Mouse (Mus musculus): ENCODE data around the gene BC100530. TPM values are rescaled to one million over a fixed set of nuclear protein-coding genes. Genes with fewer than 3 reads are reported as not detected.
"Not testable (repeated sequence)": the region's sequence is repeated elsewhere in the genome, so short reads cannot be mapped to it uniquely, and the experiment has no call there.

The BC100530 gene
- not detected in 2 replicates for total RNA-seq (2014; fragmentation: Nextera tagmentation)
- not detected in 2 replicates for total RNA-seq (2017)
- polyA plus RNA-seq (2012), result not detected in 2 replicates

GRCm38 (mm10) chr16:36367648-36368047, at the start of gene BC100530:
Gene BC100530 (minus strand): TSS chr16:36367748.
- H3K36me3 ChIP-seq (replicated peaks); DNase-seq (ENCODE audit: low spot score); H3K4me1 ChIP-seq (ENCODE audit: insufficient read depth, low read depth, low read length); H3K9me3 ChIP-seq (replicated peaks); H3K27me3 ChIP-seq (ENCODE audit: insufficient read depth, low read length); ATAC-seq (ENCODE audit: extremely low read depth, insufficient number of reproducible peaks, low FRiP score, poor library complexity, severe bottlenecking); H3K4me3 ChIP-seq (ENCODE audit: low read depth, low read length): not testable (repeated sequence)

GRCm38 (mm10) chr16:36408357-36408756, 40.8 kb upstream of the BC100530 start, which contains the start of gene Stfa2:
Gene Stfa2 (minus strand): TSS chr16:36408457.
- Histone ChIP-seq H3K9me3 (replicated peaks) (no peaks in the 10 kb centered on the region), H3K4me3 (ENCODE audit: low read depth, low read length) (no peak within 1 kb of the TSS), H3K4me1 (ENCODE audit: insufficient read depth, low read depth, low read length) (no peaks in the 10 kb centered on the region), H3K36me3 (replicated peaks) (no peaks in the 10 kb centered on the region), H3K27me3 (ENCODE audit: insufficient read depth, low read length) (no peaks in the 10 kb centered on the region)
- DNase-seq (ENCODE audit: low spot score) (no peak), ATAC-seq (ENCODE audit: extremely low read depth, insufficient number of reproducible peaks, low FRiP score, poor library complexity, severe bottlenecking) (no peak)
- no peak for TF ChIP-seq TAL1 (conservative IDR thresholded peaks at IDR 0.05; ENCODE audit: low read depth, low read length)
- no peak for TF ChIP-seq CTCF (IDR thresholded peaks at IDR 0.05; ENCODE audit: low read depth, low read length)
- TF ChIP-seq POLR2AphosphoS5 (IDR thresholded peaks at IDR 0.05; ENCODE audit: insufficient replicate concordance, low read depth, low read length), result no peak
- no peak for TF ChIP-seq GATA2 (IDR thresholded peaks at IDR 0.05; ENCODE audit: borderline replicate concordance, low read depth, low read length)
- no peak for TF ChIP-seq GATA1 (IDR thresholded peaks at IDR 0.05; ENCODE audit: borderline replicate concordance, low read length)

GRCm38 (mm10) chr16:36389060-36389459, 21.5 kb upstream of the BC100530 start:
- Histone ChIP-seq H3K27me3 (ENCODE audit: insufficient read depth, low read length) (no peaks in the 10 kb centered on the region), H3K9me3 (replicated peaks) (no peaks in the 10 kb centered on the region), H3K4me3 (ENCODE audit: low read depth, low read length) (no peak overlapping the region), H3K36me3 (replicated peaks) (no peaks in the 10 kb centered on the region), H3K4me1 (ENCODE audit: insufficient read depth, low read depth, low read length) (no peaks in the 10 kb centered on the region)
- no peak for DNase-seq (ENCODE audit: low spot score)
- ATAC-seq (ENCODE audit: extremely low read depth, insufficient number of reproducible peaks, low FRiP score, poor library complexity, severe bottlenecking), result no peak
- TF ChIP-seq TAL1 (conservative IDR thresholded peaks at IDR 0.05; ENCODE audit: low read depth, low read length), result no peak
- no peak for TF ChIP-seq GATA2 (IDR thresholded peaks at IDR 0.05; ENCODE audit: borderline replicate concordance, low read depth, low read length)
- no peak for TF ChIP-seq GATA1 (IDR thresholded peaks at IDR 0.05; ENCODE audit: borderline replicate concordance, low read length)
- TF ChIP-seq CTCF (IDR thresholded peaks at IDR 0.05; ENCODE audit: low read depth, low read length), result no peak
- TF ChIP-seq POLR2AphosphoS5 (IDR thresholded peaks at IDR 0.05; ENCODE audit: insufficient replicate concordance, low read depth, low read length), result no peak

- DNase-seq (ENCODE audit: low spot score) (no peak), ATAC-seq (ENCODE audit: extremely low read depth, insufficient number of reproducible peaks, low FRiP score, poor library complexity, severe bottlenecking) (no peak)
- Histone ChIP-seq H3K27me3 (ENCODE audit: insufficient read depth, low read length) (0 out of 2 replicates have a peak, but pooled peaks cover 2% of the 10 kb centered on the region), H3K4me3 (ENCODE audit: low read depth, low read length) (no peak overlapping the region), H3K4me1 (ENCODE audit: insufficient read depth, low read depth, low read length) (no peaks in the 10 kb centered on the region), H3K9me3 (replicated peaks) (no peaks in the 10 kb centered on the region), H3K36me3 (replicated peaks) (no peaks in the 10 kb centered on the region)
- no peak for TF ChIP-seq GATA2 (IDR thresholded peaks at IDR 0.05; ENCODE audit: borderline replicate concordance, low read depth, low read length)
- no peak for TF ChIP-seq CTCF (IDR thresholded peaks at IDR 0.05; ENCODE audit: low read depth, low read length)
These were observed 30.4 kb downstream of the BC100530 start for GRCm38 (mm10) chr16:36337171-36337570.

- no peaks in the 10 kb centered on the region for H3K27me3 ChIP-seq (ENCODE audit: insufficient read depth, low read length)
- DNase-seq (ENCODE audit: low spot score) (no peak), ATAC-seq (ENCODE audit: extremely low read depth, insufficient number of reproducible peaks, low FRiP score, poor library complexity, severe bottlenecking) (no peak)
- H3K36me3 ChIP-seq (replicated peaks), result no peaks in the 10 kb centered on the region
- no peak within 1 kb of the TSS for H3K4me3 ChIP-seq (ENCODE audit: low read depth, low read length)
- H3K9me3 ChIP-seq (replicated peaks), result no peaks in the 10 kb centered on the region
- no peak for TF ChIP-seq TAL1 (conservative IDR thresholded peaks at IDR 0.05; ENCODE audit: low read depth, low read length)
- TF ChIP-seq GATA2 (IDR thresholded peaks at IDR 0.05; ENCODE audit: borderline replicate concordance, low read depth, low read length), result no peak
- no peak for TF ChIP-seq POLR2AphosphoS5 (IDR thresholded peaks at IDR 0.05; ENCODE audit: insufficient replicate concordance, low read depth, low read length)
- TF ChIP-seq CTCF (IDR thresholded peaks at IDR 0.05; ENCODE audit: low read depth, low read length), result no peak
- TF ChIP-seq GATA1 (IDR thresholded peaks at IDR 0.05; ENCODE audit: borderline replicate concordance, low read length), result no peak
- H3K4me1 ChIP-seq (ENCODE audit: insufficient read depth, low read depth, low read length), result no peaks in the 10 kb centered on the region
These were observed 33.3 kb downstream of the BC100530 start, which contains the start of gene BC117090 for GRCm38 (mm10) chr16:36334232-36334631. Gene BC117090 (minus strand): TSS chr16:36334332.

GRCm38 (mm10) chr16:36319286-36319685, 48.3 kb downstream of the BC100530 start:
- DNase-seq (ENCODE audit: low spot score), result no peak

GRCm38 (mm10) chr16:36316111-36316510, 51.4 kb downstream of the BC100530 start:
- not testable (repeated sequence) for H3K4me3 ChIP-seq (ENCODE audit: low read depth, low read length); H3K36me3 ChIP-seq (replicated peaks); H3K4me1 ChIP-seq (ENCODE audit: insufficient read depth, low read depth, low read length); H3K27me3 ChIP-seq (ENCODE audit: insufficient read depth, low read length); H3K9me3 ChIP-seq (replicated peaks); DNase-seq (ENCODE audit: low spot score); ATAC-seq (ENCODE audit: extremely low read depth, insufficient number of reproducible peaks, low FRiP score, poor library complexity, severe bottlenecking)

More at GRCm38 (mm10) chr16:36319286-36319685, 48.3 kb downstream of the BC100530 start:
- Histone ChIP-seq H3K4me1 (ENCODE audit: insufficient read depth, low read depth, low read length) (no peaks in the 10 kb centered on the region), H3K27me3 (ENCODE audit: insufficient read depth, low read length) (no peaks in the 10 kb centered on the region), H3K36me3 (replicated peaks) (no peaks in the 10 kb centered on the region), H3K4me3 (ENCODE audit: low read depth, low read length) (no peak overlapping the region), H3K9me3 (replicated peaks) (no peaks in the 10 kb centered on the region)
- no peak for ATAC-seq (ENCODE audit: extremely low read depth, insufficient number of reproducible peaks, low FRiP score, poor library complexity, severe bottlenecking)
- TF ChIP-seq GATA1 (IDR thresholded peaks at IDR 0.05; ENCODE audit: borderline replicate concordance, low read length), result no peak
- TF ChIP-seq POLR2AphosphoS5 (IDR thresholded peaks at IDR 0.05; ENCODE audit: insufficient replicate concordance, low read depth, low read length), result no peak
- no peak for TF ChIP-seq CTCF (IDR thresholded peaks at IDR 0.05; ENCODE audit: low read depth, low read length)
- no peak for TF ChIP-seq GATA2 (IDR thresholded peaks at IDR 0.05; ENCODE audit: borderline replicate concordance, low read depth, low read length)
- TF ChIP-seq TAL1 (conservative IDR thresholded peaks at IDR 0.05; ENCODE audit: low read depth, low read length), result no peak

Other genes with a start within 250 kb of the BC100530 start
- not detected in 2 replicates for gene Csta1, start 236.5 kb downstream of the BC100530 start, total RNA-seq (2014; fragmentation: Nextera tagmentation)
- 0.12 and 0.16 TPM in 2 replicates for gene Csta1, start 236.5 kb downstream of the BC100530 start, total RNA-seq (2017)
- not detected in 2 replicates for gene Csta1, start 236.5 kb downstream of the BC100530 start, polyA plus RNA-seq (2012)
- gene Stfa2l1, start 210.9 kb downstream of the BC100530 start, total RNA-seq (2014; fragmentation: Nextera tagmentation), result not detected in 2 replicates
- not detected in 2 replicates for gene Stfa2l1, start 210.9 kb downstream of the BC100530 start, total RNA-seq (2017)
- not detected in 2 replicates for gene Stfa2l1, start 210.9 kb downstream of the BC100530 start, polyA plus RNA-seq (2012)
- gene Gm5483, start 183.5 kb downstream of the BC100530 start, total RNA-seq (2014; fragmentation: Nextera tagmentation), result not detected in 2 replicates
- 0.05 and 0.06 TPM in 2 replicates for gene Gm5483, start 183.5 kb downstream of the BC100530 start, total RNA-seq (2017)
- gene Gm5483, start 183.5 kb downstream of the BC100530 start, polyA plus RNA-seq (2012), result not detected in 2 replicates
- not detected in 2 replicates for gene Gm5416, start 157.3 kb downstream of the BC100530 start, total RNA-seq (2014; fragmentation: Nextera tagmentation)
- not detected in 2 replicates for gene Gm5416, start 157.3 kb downstream of the BC100530 start, total RNA-seq (2017)
- not detected in 2 replicates for gene Gm5416, start 157.3 kb downstream of the BC100530 start, polyA plus RNA-seq (2012)
- not detected in 2 replicates for gene 2010005H15Rik, start 146.3 kb downstream of the BC100530 start, total RNA-seq (2014; fragmentation: Nextera tagmentation)
- not detected in 2 replicates for gene 2010005H15Rik, start 146.3 kb downstream of the BC100530 start, total RNA-seq (2017)
- not detected in 2 replicates for gene 2010005H15Rik, start 146.3 kb downstream of the BC100530 start, polyA plus RNA-seq (2012)
- gene Stfa1, start 90.8 kb downstream of the BC100530 start, total RNA-seq (2014; fragmentation: Nextera tagmentation), result not detected in 2 replicates
- gene Stfa1, start 90.8 kb downstream of the BC100530 start, total RNA-seq (2017), result not detected in 2 replicates
- gene Stfa1, start 90.8 kb downstream of the BC100530 start, polyA plus RNA-seq (2012), result not detected in 2 replicates
- not detected in 2 replicates for gene BC117090, start 33.4 kb downstream of the BC100530 start, total RNA-seq (2014; fragmentation: Nextera tagmentation)
- not detected in 2 replicates for gene BC117090, start 33.4 kb downstream of the BC100530 start, total RNA-seq (2017)
- gene BC117090, start 33.4 kb downstream of the BC100530 start, polyA plus RNA-seq (2012), result not detected in 2 replicates
- not detected in 2 replicates for gene Stfa2, start 40.7 kb upstream of the BC100530 start, total RNA-seq (2014; fragmentation: Nextera tagmentation)
- gene Stfa2, start 40.7 kb upstream of the BC100530 start, total RNA-seq (2017), result not detected in 2 replicates
- gene Stfa2, start 40.7 kb upstream of the BC100530 start, polyA plus RNA-seq (2012), result not detected in 2 replicates
- not detected in 2 replicates for gene Stfa3, start 87.6 kb upstream of the BC100530 start, total RNA-seq (2014; fragmentation: Nextera tagmentation)
- not detected in 2 replicates for gene Stfa3, start 87.6 kb upstream of the BC100530 start, total RNA-seq (2017)
- gene Stfa3, start 87.6 kb upstream of the BC100530 start, polyA plus RNA-seq (2012), result not detected in 2 replicates
- gene Casr, start 194.4 kb upstream of the BC100530 start, total RNA-seq (2014; fragmentation: Nextera tagmentation), result not detected in 2 replicates
- 0.06 and 0.44 TPM in 2 replicates for gene Casr, start 194.4 kb upstream of the BC100530 start, total RNA-seq (2017)
- gene Casr, start 194.4 kb upstream of the BC100530 start, polyA plus RNA-seq (2012), result not detected in 2 replicates